Mouse (Mus musculus): ENCODE data around the gene Hspb8. TPM values are rescaled to one million over a fixed set of nuclear protein-coding genes. Genes with fewer than 3 reads are reported as not detected.
"Not testable (repeated sequence)": the region's sequence is repeated elsewhere in the genome, so short reads cannot be mapped to it uniquely, and the experiment has no call there.

Hspb8 gene
- total RNA-seq, 1 experiment from 2014 or later, result 52.2 TPM

DNA sequence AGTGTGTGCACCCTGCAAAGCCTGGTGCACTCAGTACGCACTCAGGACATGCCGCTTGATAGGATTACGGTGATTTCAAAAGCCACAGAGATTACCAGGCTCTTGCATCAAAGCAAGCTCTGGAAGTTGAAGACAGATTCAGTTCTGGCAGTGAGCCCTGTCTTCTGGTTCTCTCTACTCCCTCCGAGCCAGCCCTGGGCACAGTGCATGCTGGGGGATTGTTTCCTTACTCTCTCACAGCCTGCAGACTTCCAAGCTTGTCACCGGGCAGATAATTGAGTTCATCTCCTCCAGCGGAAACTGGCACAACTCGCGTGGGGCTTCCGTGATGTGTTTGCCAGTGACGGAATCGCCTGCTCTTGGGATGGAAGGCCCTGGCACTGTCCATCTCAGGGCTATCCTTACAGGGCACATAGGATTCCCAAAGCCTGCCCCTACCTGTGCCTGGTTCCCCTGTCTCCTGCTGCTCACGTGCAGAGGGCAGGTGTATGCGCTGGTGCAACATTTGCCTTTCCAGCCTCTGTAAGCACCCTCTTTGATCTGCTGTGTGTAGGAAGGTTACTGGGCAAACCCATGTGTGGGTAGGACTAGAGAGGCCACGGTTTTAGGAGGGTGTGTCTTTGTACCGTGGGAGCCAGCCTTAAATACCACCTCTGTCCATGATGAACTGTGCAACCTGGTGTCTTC, 32.7 kb downstream of the Hspb8 start:
- DNase-seq, result peak; percentile 48

DNA sequence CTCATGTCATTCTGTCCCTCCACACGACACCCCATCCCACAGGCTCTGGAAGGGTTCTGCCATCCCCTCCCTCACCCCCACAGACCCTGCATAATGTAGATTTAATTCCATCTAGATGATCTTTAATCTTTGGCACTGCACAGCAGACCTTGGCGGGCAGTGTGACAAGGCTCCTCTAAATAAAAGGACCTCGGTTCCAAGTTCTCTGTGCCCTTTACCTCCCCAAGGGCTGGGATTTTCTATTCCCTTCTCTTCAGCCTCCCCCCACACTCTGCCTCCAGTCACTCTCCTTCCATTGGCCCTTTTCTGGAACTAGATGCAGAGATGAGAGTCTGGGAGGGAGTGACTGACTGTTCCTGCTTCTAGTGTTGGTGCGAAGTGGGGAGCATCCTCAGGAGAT, 33.3 kb downstream of the Hspb8 start:
- DNase-seq, result no peak

DNA sequence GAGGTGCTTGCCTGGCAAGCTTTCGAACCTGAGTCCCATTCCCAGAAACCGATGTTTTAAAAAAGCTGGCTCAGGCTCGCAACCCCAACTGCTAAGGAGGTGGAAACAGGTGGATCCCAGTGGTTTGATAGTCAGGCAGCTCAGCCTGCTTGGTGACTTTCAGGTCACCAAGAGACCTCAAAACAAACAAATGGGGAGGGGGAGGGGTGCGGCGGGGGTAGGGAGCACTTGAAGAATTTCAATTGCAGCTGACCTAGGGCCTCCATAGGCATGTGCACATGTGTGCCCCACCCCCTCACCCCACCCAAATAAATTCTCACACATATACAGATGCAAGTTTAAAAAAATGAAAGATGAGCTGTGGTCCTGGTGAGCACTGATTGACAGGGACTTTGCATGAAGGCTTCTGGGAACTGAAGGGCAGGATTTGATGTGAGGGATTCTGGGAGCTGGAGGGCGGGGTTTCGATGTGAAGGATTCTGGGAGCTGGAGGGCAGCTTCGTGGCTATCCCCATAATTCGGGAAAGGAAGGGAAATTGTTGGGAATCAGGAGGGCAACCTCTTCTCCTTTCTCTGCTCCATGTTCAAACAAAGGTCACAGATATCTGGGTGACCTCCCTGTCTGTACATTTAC, 35.2 kb downstream of the Hspb8 start:
- no peak for DNase-seq

- peak; percentile 53 for DNase-seq
Measured at GRCm38 (mm10) chr5:116386020-116386419, 36.6 kb downstream of the Hspb8 start.

GRCm38 (mm10) chr5:116382646-116383045, 40.0 kb downstream of the Hspb8 start:
- not testable (repeated sequence) for DNase-seq

DNA sequence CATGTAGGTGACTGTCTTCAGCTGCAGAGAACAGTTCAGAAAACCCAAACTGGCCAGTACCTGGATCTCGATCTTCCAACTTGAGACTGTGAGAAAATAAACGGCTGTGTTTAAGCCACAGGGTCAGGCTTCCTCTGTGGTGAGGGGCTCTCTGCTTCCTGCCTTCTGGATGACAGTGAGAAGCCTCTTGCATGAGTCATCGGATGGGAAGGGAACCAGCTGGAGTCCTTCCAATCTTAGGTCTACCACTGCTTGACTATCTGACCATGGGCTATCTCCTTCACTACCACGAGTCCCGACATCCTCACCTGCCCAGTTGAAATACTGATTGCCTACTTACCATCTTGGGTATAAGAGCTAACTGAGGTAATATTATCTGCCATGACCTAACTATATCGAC, 40.9 kb downstream of the Hspb8 start:
- peak; percentile 14 for DNase-seq

- DNase-seq, result no peak
Measured at GRCm38 (mm10) chr5:116381217-116381616, 41.4 kb downstream of the Hspb8 start.

DNA sequence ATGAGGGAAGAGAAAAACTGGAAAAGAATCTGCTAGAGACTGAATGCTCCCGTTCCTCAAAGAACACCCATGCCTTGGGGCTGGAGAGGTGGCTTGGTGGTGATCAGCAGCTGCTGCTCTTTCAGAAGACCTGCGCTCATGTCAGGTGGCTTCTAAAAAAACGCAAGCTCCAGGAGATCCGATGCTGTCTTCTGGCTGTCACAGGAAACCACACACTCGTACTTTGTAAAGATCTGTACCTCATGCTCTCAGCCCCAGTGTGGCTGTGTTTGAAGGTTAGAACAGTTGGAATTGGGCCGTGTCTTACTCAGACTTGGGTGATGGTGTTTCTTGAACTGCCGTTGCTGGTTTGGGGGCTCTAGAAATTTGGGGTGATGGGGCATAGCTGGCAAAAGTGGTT, 42.3 kb downstream of the Hspb8 start:
- no peak for DNase-seq

DNA sequence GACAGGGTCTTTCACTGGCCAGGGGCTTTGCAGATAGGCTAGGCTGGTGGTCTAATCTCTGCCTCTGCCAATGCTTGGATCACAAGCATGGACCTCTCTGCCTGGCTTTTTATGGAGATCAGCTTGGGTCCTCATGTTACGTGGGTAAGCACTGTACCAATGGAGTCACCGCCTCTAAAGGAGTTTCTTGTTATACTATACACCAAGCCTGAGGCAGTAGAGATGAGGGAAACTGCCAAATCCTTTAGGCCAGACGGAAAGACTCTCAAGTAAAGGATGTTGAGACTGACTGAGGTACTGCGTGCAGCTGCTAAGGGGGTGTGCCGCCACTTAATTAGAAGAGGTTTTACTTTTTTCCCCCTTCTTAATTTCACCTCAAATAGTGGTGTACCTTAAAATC, 43.8 kb downstream of the Hspb8 start:
- DNase-seq, result no peak

DNA sequence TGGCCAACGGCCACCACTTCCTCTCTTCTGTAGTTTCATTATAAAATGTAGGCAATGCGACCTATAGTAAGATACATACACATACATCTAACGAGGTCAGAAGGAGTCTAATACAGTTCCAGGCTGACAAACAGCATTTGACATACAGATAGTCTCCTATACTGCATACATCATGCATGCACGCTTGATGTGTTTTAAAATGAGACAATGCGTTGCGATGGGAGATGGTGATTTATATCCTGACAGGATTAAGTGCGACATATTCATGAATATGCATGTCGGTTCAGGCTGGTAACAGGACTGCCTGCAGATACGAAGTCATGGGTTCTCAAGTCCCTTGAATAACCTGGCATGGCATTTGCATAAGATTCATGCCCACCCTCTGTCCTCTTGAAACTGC, 54.7 kb downstream of the Hspb8 start:
- no peak for DNase-seq

DNA sequence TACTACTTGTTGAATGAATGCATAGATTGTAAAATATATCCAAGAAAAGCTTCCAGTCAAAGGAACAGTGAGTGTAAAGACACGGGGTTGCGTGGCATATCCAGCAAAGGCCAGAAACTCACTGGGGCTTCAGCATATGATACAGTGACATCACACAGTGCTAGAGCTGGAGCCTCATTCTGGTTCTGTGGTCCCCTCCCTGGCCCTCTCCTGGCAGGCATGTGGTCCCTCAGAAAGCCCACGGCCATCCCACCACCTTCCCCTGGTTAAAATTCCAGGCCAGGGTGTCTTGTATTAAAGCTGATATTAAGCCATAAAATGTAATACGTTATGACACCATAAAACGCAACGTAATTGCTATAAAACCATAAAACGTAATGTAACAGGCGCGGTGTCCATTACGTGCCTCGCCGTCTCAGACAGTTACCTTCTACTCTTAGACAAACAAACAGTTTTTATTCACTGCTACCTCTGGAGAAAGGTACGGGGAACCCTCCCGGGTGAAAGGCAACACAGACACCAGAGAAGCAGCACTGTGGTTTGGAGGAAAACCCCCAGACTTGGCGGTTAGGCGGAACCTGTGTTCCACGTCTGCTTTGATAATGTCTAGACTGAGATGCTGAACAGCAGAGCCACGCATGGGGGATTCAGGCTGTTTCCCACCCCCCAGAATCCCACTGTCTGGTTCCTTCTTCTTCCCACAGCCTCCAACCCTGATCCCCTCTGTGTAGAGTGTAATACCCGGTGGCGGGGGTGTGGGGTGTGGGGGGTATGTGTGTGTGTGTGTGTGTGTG, 55.6 kb downstream of the Hspb8 start:
- DNase-seq, result no peak

DNA sequence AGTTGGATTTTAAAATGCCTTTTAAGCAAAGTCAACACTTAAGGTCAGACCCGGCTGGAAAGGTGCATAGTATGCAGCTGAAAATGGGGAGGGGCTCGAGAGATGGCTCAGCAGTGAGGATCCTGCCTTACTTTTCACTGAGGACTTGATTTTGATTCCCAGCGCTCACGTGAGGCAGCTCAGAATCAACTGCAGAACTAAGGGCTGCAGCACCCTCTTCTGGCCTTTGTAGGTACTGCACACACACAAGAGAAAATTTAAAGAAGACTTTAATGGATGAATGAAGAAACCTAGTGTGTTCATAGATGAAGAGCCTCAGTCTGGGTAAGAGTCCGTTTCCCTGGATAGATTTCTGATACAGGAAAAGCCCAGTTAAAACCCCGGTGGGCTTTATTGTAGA, 61.3 kb downstream of the Hspb8 start:
- no peak for DNase-seq

DNA sequence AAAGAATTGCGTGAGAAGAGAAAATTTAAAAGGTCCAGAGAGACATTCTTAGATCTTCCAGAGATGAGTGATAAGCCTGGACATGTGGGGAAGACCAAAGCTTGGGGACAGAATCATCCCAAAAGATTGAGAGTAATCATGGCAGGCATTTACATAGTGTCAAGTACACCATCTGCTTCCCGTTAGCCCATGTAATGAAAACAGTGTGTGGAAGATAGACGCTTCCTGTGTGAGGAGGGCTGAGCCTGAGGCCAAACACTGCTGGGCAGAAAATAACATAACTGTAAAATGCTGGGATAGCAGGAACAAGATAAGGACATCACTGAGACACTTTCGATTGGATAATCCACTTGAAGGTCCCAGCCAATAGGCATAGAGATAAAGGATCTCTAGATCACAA, 61.9 kb downstream of the Hspb8 start:
- DNase-seq, result no peak

Other genes starting within 250 kb of the Hspb8 start
- not detected in 2 replicates for gene Ccdc60, start 133.9 kb downstream of the Hspb8 start, total RNA-seq (2021)
- gene Srrm4, start 169.0 kb upstream of the Hspb8 start, total RNA-seq (2021), result 1.3 and 2.2 TPM in 2 replicates